Mouse (Mus musculus) midbrain, embryonic 14.5 days (tissue): ENCODE data around the gene Hist1h4c. TPM values are rescaled to one million over a fixed set of nuclear protein-coding genes. Genes with fewer than 3 reads are reported as not detected.
A peak's percentile ranks its signal among the peaks of the same experiment; 100 is the strongest.
"Not testable (repeated sequence)": the region's sequence is repeated elsewhere in the genome, so short reads cannot be mapped to it uniquely, and the experiment has no call there.

Source experiments
- ATAC-seq: fragments of 200-750 bp; cut with Nextera tagmentation; 2 replicates; pipeline ENCODE4 v1.8.0; 2017; ENCODE audit warnings: moderate number of reproducible peaks, moderate library complexity; ENCODE audit not compliant: low FRiP score, low TSS enrichment
- DNase-seq: peaks from one replicate; pipeline ENCODE4 v3.0.0-alpha.2; 2015
- H3K27ac ChIP-seq: fragments of 300-500 bp; sonication (generic); replicated peaks from 2 replicates; pipeline ENCODE4 v1.5.1; 2014; ENCODE audit warnings: mild to moderate bottlenecking, low read depth, low read length, moderate library complexity
- H3K27me3 ChIP-seq: fragments of 300-500 bp; sonication (generic); 2 replicates; pipeline ENCODE4 v1.6.1; 2014; ENCODE audit warnings: low read length, control low read depth, mixed read lengths; ENCODE audit not compliant: control insufficient read depth, insufficient read depth
- H3K36me3 ChIP-seq: fragments of 300-500 bp; sonication (generic); 2 replicates; pipeline ENCODE4 v1.6.1; 2014; ENCODE audit warnings: low read length, control low read depth; ENCODE audit not compliant: control insufficient read depth, insufficient read depth
- H3K4me1 ChIP-seq: fragments of 300-500 bp; sonication (generic); 2 replicates; pipeline ENCODE4 v1.6.1; 2014; ENCODE audit warnings: mild to moderate bottlenecking, antibody characterized with exemption, low read length, control low read depth; ENCODE audit not compliant: control insufficient read depth, insufficient read depth
- H3K4me2 ChIP-seq: fragments of 300-500 bp; sonication (generic); 2 replicates; pipeline ENCODE4 v1.6.1; 2014; ENCODE audit warnings: mild to moderate bottlenecking, low read length, moderate library complexity
- H3K4me3 ChIP-seq: fragments of 300-500 bp; sonication (generic); replicated peaks from 2 replicates; pipeline ENCODE4 v1.5.1; 2014; ENCODE audit warnings: low read depth, low read length
- H3K9ac ChIP-seq: fragments of 300-500 bp; sonication (generic); replicated peaks from 2 replicates; pipeline ENCODE4 v1.6.1; 2014; ENCODE audit warnings: mild to moderate bottlenecking, low read length, moderate library complexity
- H3K9me3 ChIP-seq: fragments of 300-500 bp; sonication (generic); 2 replicates; pipeline ENCODE4 v1.6.1; 2016; ENCODE audit warnings: low read length, control low read depth, mixed read lengths; ENCODE audit not compliant: control insufficient read depth
- WGBS: fragments of 180-500 bp; shearing (Covaris S2); extraction: QIAGEN DNeasy Blood & Tissue Kit; methylation state at CpG from one replicate; pipeline ENCODE4 v1.1.7; 2014; 5-methylcytosine and 5-hydroxymethylcytosine counted together
- polyA plus RNA-seq: library from polyadenylated mRNA; unstranded; fragments of >200 nt; fragmentation: Nextera tagmentation; extraction: Ambion mirVana; gene quantifications from 2 replicates; pipeline ENCODE4 v1.2.1, GENCODE M21; 2014

Gene Hist1h4c
- polyA plus RNA-seq, 1 experiment from 2014 or later = 4.3 TPM

DNA sequence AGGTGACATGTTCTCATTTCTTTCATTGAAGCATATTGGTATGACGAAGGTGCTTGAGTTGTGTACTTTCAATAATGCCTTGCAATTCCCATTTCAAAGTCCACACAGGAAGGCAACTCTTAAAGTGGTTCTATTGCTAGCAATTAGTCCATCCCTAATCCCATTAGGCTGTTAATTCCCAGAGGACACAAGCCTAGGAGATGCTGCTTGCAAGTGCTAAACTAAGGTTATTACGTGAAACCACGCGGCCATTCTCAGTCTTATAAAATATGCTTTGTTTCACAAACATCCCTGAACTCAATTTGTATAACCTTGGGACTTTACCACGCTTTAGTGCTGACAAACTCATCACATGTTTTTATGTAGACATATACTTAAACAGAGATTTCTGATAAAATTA, 38.8 kb upstream of the Hist1h4c start:
- Histone ChIP-seq H3K4me3 (no peak overlapping the region), H3K36me3 (no peaks in the 10 kb centered on the region), H3K4me2 (no peak overlapping the region), H3K9me3 (no peaks in the 10 kb centered on the region), H3K27ac (no peak overlapping the region), H3K27me3 (no peaks in the 10 kb centered on the region), H3K4me1 (peaks cover 19% of the 10 kb centered on the region), H3K9ac (no peak overlapping the region)
- no peak for DNase-seq
- no peak for ATAC-seq
- 67% methylated on average over 5 of the region's 5 CpGs for WGBS

GRCm38 (mm10) chr13:23732156-23732804, 34.0 kb upstream of the Hist1h4c start:
- Histone ChIP-seq H3K4me2 (no peak overlapping the region), H3K27ac (no peak overlapping the region), H3K4me3 (no peak overlapping the region), H3K4me1 (no peaks in the 10 kb centered on the region), H3K9me3 (no peaks in the 10 kb centered on the region), H3K9ac (no peak overlapping the region), H3K36me3 (no peaks in the 10 kb centered on the region), H3K27me3 (no peaks in the 10 kb centered on the region)
- WGBS = 25% methylated on average over 8 of the region's 8 CpGs
- peak; percentile 78 for DNase-seq
- ATAC-seq = no peak

DNA sequence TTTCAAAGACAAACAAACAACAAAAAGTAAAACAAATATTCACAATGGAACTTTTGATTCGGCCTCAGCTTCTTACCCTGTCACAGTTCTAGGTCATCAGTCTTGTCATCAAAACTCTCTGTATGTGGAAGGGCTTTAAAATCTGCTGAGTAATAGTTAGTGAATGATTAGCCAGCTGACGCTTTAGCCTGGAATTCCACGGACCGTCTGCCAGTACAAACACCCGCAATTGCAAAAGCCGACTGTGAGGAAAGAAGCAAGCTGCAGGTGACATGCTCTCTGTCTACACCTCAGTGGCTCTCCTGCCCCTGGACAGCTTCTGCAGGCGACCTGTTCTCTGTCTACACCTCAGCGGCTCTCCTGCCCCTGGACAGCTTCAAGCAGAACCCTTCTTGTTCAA, 32.2 kb upstream of the Hist1h4c start:
- 63% methylated on average over 8 of the region's 8 CpGs for WGBS

GRCm38 (mm10) chr13:23729706-23730105, 31.5 kb upstream of the Hist1h4c start:
- DNase-seq (no peak), ATAC-seq (no peak)
- no peaks in the 10 kb centered on the region for H3K4me1 ChIP-seq
- H3K27me3 ChIP-seq = no peaks in the 10 kb centered on the region
- no peak overlapping the region for H3K27ac ChIP-seq
- H3K4me3 ChIP-seq = no peak overlapping the region
- no peaks in the 10 kb centered on the region for H3K9me3 ChIP-seq
- H3K9ac ChIP-seq = no peak overlapping the region
- no peaks in the 10 kb centered on the region for H3K36me3 ChIP-seq
- no peak overlapping the region for H3K4me2 ChIP-seq
- 94% methylated on average over 5 of the region's 5 CpGs for WGBS

More for the DNA sequence above, 32.2 kb upstream of the Hist1h4c start:
- Histone ChIP-seq H3K4me1 (no peaks in the 10 kb centered on the region), H3K27me3 (no peaks in the 10 kb centered on the region), H3K4me3 (no peak overlapping the region), H3K36me3 (no peaks in the 10 kb centered on the region), H3K9ac (no peak overlapping the region), H3K9me3 (no peaks in the 10 kb centered on the region), H3K27ac (no peak overlapping the region), H3K4me2 (no peak overlapping the region)
- ATAC-seq = no peak
- DNase-seq = no peak

- H3K9ac ChIP-seq = no peak overlapping the region
- no peaks in the 10 kb centered on the region for H3K27me3 ChIP-seq
- no peaks in the 10 kb centered on the region for H3K9me3 ChIP-seq
- H3K27ac ChIP-seq = no peak overlapping the region
- no peak overlapping the region for H3K4me2 ChIP-seq
- no peak for ATAC-seq
- H3K36me3 ChIP-seq = no peaks in the 10 kb centered on the region
- H3K4me3 ChIP-seq = no peak overlapping the region
- WGBS = 96% methylated on average over 9 of the region's 9 CpGs
- DNase-seq = no peak
- H3K4me1 ChIP-seq = no peaks in the 10 kb centered on the region
Measured at GRCm38 (mm10) chr13:23729192-23729525, 30.9 kb upstream of the Hist1h4c start.

DNA sequence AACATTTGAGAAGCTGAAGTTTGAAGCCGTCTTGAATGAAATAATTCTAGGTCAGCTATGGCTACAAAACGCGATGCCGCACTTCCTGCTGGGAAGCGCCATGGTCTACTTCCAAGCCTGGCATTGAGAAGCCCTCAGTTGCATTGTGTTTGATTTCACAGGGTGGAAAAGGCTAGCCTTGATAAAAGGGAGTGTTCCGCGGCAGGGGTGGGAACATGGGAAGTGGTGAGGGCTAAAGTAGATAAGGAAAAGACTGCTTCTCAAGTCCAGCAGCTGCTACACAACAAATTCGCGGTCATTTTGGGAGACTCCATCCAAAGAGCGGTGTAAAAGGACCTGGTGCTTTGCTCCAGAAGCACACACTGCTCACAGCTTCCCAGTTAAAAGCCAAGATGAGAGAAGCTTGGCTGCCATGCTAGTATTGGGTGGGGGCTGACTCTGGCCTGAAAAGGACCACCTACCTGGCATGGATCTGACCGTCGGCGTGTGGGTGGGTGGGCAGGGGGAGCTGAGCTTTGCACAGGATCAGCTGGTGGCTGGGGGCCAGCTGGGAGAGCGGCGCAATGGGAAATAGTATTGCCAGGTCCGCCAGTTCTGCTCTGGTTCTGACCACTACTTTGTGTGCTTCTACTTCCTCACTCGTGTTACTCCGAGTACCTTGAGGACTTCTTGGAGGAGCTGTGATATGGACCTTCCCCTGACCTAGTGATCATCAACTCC, 30.4 kb upstream of the Hist1h4c start:
- no peaks in the 10 kb centered on the region for H3K4me1 ChIP-seq
- no peaks in the 10 kb centered on the region for H3K9me3 ChIP-seq
- ATAC-seq (no peak), DNase-seq (no peak)
- no peak overlapping the region for H3K4me3 ChIP-seq
- H3K9ac ChIP-seq = no peak overlapping the region
- no peaks in the 10 kb centered on the region for H3K36me3 ChIP-seq
- no peak overlapping the region for H3K27ac ChIP-seq
- no peak overlapping the region for H3K4me2 ChIP-seq
- 86% methylated on average over 18 of the region's 18 CpGs for WGBS
- H3K27me3 ChIP-seq = no peaks in the 10 kb centered on the region

DNA sequence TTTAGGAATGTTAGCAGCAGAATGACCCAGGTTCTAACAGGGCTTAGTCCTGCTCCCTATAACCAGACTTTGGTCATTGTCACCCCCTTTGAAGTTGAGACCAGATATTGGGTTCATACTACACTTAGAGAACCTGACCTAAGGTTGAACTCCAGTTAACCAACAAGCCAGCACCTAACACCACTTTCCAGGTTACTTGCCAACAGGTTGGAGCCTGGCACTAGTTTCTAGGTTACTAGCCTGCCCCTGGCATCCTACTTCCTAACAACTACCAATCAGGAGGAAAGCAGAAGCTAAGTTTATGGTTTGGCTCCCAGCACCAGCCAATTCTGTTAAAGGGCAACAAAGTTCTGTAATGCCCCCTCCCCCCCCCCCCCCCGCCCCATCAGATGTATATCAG, 27.0 kb upstream of the Hist1h4c start:
- Histone ChIP-seq H3K4me2 (no peak overlapping the region), H3K4me1 (no peaks in the 10 kb centered on the region), H3K36me3 (no peaks in the 10 kb centered on the region), H3K27me3 (no peaks in the 10 kb centered on the region), H3K9ac (no peak overlapping the region), H3K27ac (no peak overlapping the region), H3K4me3 (no peak overlapping the region), H3K9me3 (no peaks in the 10 kb centered on the region)
- WGBS = 33% methylated on average over 1 of the region's 1 CpGs
- no peak for DNase-seq
- ATAC-seq = no peak

DNA sequence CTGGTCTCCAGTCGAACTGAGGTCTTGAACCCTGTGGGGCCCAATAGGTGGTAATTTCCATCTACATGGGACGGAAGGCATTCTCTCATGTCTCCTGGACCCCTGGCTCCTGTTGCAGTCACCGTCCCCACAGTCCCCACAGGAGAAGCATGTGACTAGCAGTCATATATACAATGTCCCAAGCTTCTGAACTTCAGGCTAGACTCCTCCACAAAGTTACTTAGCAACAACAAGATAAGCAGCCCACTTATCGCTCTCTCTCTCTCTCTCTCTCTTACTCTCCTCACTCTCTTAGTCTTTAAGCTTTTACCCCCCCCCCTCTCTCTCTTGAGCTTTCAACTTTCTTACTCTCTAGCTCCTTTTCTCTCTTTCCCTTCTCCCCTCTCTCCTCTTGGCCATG, 26.0 kb upstream of the Hist1h4c start:
- no peak overlapping the region for H3K4me2 ChIP-seq
- no peaks in the 10 kb centered on the region for H3K36me3 ChIP-seq
- H3K4me1 ChIP-seq = no peaks in the 10 kb centered on the region
- DNase-seq (no peak), ATAC-seq (no peak)
- no peak overlapping the region for H3K9ac ChIP-seq
- no peaks in the 10 kb centered on the region for H3K27me3 ChIP-seq
- no peaks in the 10 kb centered on the region for H3K9me3 ChIP-seq
- no peak overlapping the region for H3K4me3 ChIP-seq
- WGBS = 79% methylated on average over 4 of the region's 4 CpGs
- no peak overlapping the region for H3K27ac ChIP-seq

- ATAC-seq, H3K9ac ChIP-seq, H3K9me3 ChIP-seq, H3K4me3 ChIP-seq, H3K27me3 ChIP-seq, H3K27ac ChIP-seq, DNase-seq, H3K4me2 ChIP-seq, H3K4me1 ChIP-seq, H3K36me3 ChIP-seq: not testable (repeated sequence)
- WGBS = 25% methylated on average over 2 of the region's 2 CpGs
Measured at GRCm38 (mm10) chr13:23717593-23718245, 19.5 kb upstream of the Hist1h4c start.
